Mouse (Mus musculus) intestine, postnatal 0 days (tissue): ENCODE results near the gene Igfbp7. TPM values are rescaled to one million over a fixed set of nuclear protein-coding genes. Genes with fewer than 3 reads are reported as not detected.

ENCODE experiments used
- ATAC-seq: fragments of 200-750 bp; cut with Nextera tagmentation; 2 replicates; pipeline ENCODE4 v1.8.0; 2017; ENCODE audit warnings: mild to moderate bottlenecking, moderate TSS enrichment, moderate library complexity
- H3K27ac ChIP-seq: fragments of 300-500 bp; sonication (generic); 2 replicates; pipeline ENCODE4 v1.5.1; 2014; ENCODE audit warnings: mild to moderate bottlenecking, low read depth, low read length, moderate library complexity
- H3K27me3 ChIP-seq: fragments of 300-500 bp; sonication (generic); replicated peaks from 2 replicates; pipeline ENCODE4 v1.6.1; 2014; ENCODE audit warnings: low read length, mixed read lengths; ENCODE audit not compliant: control insufficient read depth, insufficient read depth
- H3K36me3 ChIP-seq: fragments of 300-500 bp; sonication (generic); 2 replicates; pipeline ENCODE4 v1.6.1; 2014; ENCODE audit warnings: mild to moderate bottlenecking, moderate library complexity; ENCODE audit not compliant: control insufficient read depth, insufficient read depth
- H3K4me1 ChIP-seq: fragments of 300-500 bp; sonication (generic); replicated peaks from 2 replicates; pipeline ENCODE4 v1.6.1; 2014; ENCODE audit warnings: antibody characterized with exemption, low read length, mixed read lengths; ENCODE audit not compliant: control insufficient read depth, insufficient read depth
- H3K4me2 ChIP-seq: fragments of 300-500 bp; sonication (generic); replicated peaks from 2 replicates; pipeline ENCODE4 v1.6.1; 2014; ENCODE audit warnings: low read depth, mild to moderate bottlenecking, moderate library complexity
- H3K4me3 ChIP-seq: fragments of 300-500 bp; sonication (generic); 2 replicates; pipeline ENCODE4 v1.5.1; 2014; ENCODE audit warnings: low read depth, low read length
- H3K9ac ChIP-seq: fragments of 300-500 bp; sonication (generic); 2 replicates; pipeline ENCODE4 v1.6.1; 2014; ENCODE audit warnings: mild to moderate bottlenecking, low read depth, low read length
- H3K9me3 ChIP-seq: fragments of 300-500 bp; sonication (generic); 2 replicates; pipeline ENCODE4 v1.6.1; 2016; ENCODE audit warnings: mixed run types; ENCODE audit not compliant: control insufficient read depth
- CTCF ChIP-seq: sonication (generic); IDR thresholded peaks from 2 replicates; pipeline ENCODE4 v1.5.1; 2016; ENCODE audit warnings: low read depth, mild to moderate bottlenecking, control low read depth, antibody characterized with exemption, moderate library complexity
- WGBS: fragments of 180-500 bp; shearing (Covaris S2); extraction: QIAGEN DNeasy Blood & Tissue Kit; methylation state at CpG from one replicate; pipeline ENCODE4 v1.1.7; 2014; 5-methylcytosine and 5-hydroxymethylcytosine counted together
- polyA plus RNA-seq: library from polyadenylated mRNA; unstranded; fragments of >200 nt; fragmentation: Nextera tagmentation; extraction: Ambion mirVana; gene quantifications from 2 replicates; pipeline ENCODE4 v1.2.1, GENCODE M21; 2015

Igfbp7 gene
- polyA plus RNA-seq = 255 and 258 TPM in 2 replicates

GRCm38 (mm10) chr5:77407341-77408298, at the start of gene Igfbp7:
Gene Igfbp7, minus strand, starts transcription at chr5:77408041.
- WGBS = 6% methylated on average over 93 of the region's 101 CpGs
- H3K36me3 ChIP-seq = no peaks in the 10 kb centered on the region
- H3K27ac ChIP-seq = peak within 1 kb of the TSS; percentile 10; the same call in 1 of the 2 replicates
- H3K9ac ChIP-seq = peak within 1 kb of the TSS; percentile 48
- H3K27me3 ChIP-seq = peaks cover 13% of the 10 kb centered on the region; the same call in 1 of the 2 replicates
- H3K4me3 ChIP-seq = peak within 1 kb of the TSS; percentile 52
- peak; percentile 82 for TF ChIP-seq CTCF
- H3K4me1 ChIP-seq = no peaks in the 10 kb centered on the region
- peak; percentile 79 for ATAC-seq
- H3K9me3 ChIP-seq = no peaks in the 10 kb centered on the region
- H3K4me2 ChIP-seq = peak within 1 kb of the TSS; percentile 66

DNA sequence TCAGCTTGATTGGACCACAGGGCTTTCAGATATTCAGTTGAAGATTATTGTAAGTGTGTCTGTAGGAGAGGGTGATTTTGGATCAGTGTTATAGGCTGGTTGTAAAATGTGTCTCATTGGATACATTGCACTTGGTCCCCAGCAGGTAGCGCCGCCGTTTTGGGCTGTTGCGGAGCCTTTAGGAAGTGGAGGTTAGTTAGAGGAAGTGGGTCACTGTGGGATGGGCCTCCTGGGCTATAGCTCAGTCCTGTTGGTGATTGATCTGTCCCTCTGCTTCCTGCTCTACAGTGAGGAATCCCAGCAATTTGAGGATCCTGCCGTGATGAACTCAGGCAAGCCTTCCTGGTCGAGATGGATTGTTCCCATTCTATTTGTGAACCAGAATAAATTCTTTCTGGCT, 44.3 kb upstream of the Igfbp7 start:
- Histone ChIP-seq H3K4me1 (no peaks in the 10 kb centered on the region), H3K4me2 (no peak overlapping the region), H3K9me3 (no peaks in the 10 kb centered on the region), H3K36me3 (no peaks in the 10 kb centered on the region), H3K27ac (no peak overlapping the region), H3K27me3 (no peaks in the 10 kb centered on the region), H3K9ac (no peak overlapping the region), H3K4me3 (no peak overlapping the region)
- WGBS = 73% methylated on average over 6 of the region's 6 CpGs
- no peak for ATAC-seq
- no peak for TF ChIP-seq CTCF

DNA sequence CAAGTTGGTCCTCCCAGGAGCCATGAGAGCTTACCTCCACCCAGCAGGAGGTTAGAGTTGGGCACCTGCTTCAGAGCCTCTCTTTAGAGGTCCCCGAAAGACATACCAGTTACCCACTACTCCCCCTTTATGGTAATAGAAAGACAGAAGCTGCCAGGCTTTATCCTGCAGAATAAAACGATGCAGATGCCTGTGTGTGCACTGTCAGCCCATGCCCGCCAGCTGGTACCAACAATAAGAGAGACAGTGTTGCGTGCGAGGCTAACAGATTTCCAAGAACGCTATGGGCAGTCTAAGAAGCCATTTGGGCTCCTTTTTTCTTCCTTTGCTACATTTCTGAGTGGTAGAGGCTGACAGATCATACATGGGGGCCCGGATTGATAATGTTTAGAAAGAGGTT, 41.7 kb upstream of the Igfbp7 start:
- H3K9me3 ChIP-seq = no peaks in the 10 kb centered on the region
- H3K27ac ChIP-seq = no peak overlapping the region
- H3K4me2 ChIP-seq = no peak overlapping the region
- H3K36me3 ChIP-seq = no peaks in the 10 kb centered on the region
- H3K9ac ChIP-seq = no peak overlapping the region
- ATAC-seq = no peak
- H3K27me3 ChIP-seq = no peaks in the 10 kb centered on the region
- H3K4me1 ChIP-seq = no peaks in the 10 kb centered on the region
- no peak for TF ChIP-seq CTCF
- no peak overlapping the region for H3K4me3 ChIP-seq
- WGBS = 83% methylated on average over 7 of the region's 7 CpGs

DNA sequence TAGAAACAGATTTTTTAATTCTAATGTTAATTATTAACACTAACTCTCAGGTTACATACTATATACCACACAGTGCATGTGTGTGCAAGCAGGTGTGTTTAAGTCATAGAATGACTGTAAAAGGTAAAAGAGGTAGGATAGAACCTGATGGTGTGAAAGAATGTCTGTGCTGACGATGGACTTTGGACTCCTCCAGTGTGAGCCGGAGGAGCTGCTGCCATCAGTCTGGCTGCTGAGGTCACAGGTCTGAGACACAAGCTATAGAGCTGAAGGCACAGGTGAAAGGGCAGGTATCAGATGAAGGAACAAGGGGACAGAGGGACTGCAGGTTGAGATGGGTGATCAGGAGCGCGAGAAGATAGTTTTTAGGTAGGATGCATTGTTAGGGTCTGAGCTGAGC, 37.6 kb upstream of the Igfbp7 start:
- no peaks in the 10 kb centered on the region for H3K36me3 ChIP-seq
- no peak overlapping the region for H3K4me3 ChIP-seq
- 0 out of 2 replicates have a peak, but pooled peaks have one; percentile 31 for ATAC-seq
- no peaks in the 10 kb centered on the region for H3K27me3 ChIP-seq
- no peak overlapping the region for H3K9ac ChIP-seq
- 73% methylated on average over 4 of the region's 4 CpGs for WGBS
- no peak overlapping the region for H3K4me2 ChIP-seq
- no peak overlapping the region for H3K27ac ChIP-seq
- H3K9me3 ChIP-seq = no peaks in the 10 kb centered on the region
- no peaks in the 10 kb centered on the region for H3K4me1 ChIP-seq
- TF ChIP-seq CTCF = no peak

GRCm38 (mm10) chr5:77443889-77444573, 36.2 kb upstream of the Igfbp7 start:
- no peak for ATAC-seq

GRCm38 (mm10) chr5:77442856-77443623, 35.2 kb upstream of the Igfbp7 start:
- Histone ChIP-seq H3K36me3 (no peaks in the 10 kb centered on the region), H3K9ac (no peak overlapping the region), H3K4me1 (no peaks in the 10 kb centered on the region), H3K4me3 (no peak overlapping the region), H3K4me2 (no peak overlapping the region), H3K27me3 (no peaks in the 10 kb centered on the region), H3K9me3 (no peaks in the 10 kb centered on the region), H3K27ac (no peak overlapping the region)
- no peak for ATAC-seq
- WGBS = 59% methylated on average over 15 of the region's 15 CpGs
- no peak for TF ChIP-seq CTCF

More at GRCm38 (mm10) chr5:77443889-77444573, 36.2 kb upstream of the Igfbp7 start:
- no peak overlapping the region for H3K4me3 ChIP-seq
- 87% methylated on average over 8 of the region's 8 CpGs for WGBS
- H3K4me1 ChIP-seq = no peaks in the 10 kb centered on the region
- no peaks in the 10 kb centered on the region for H3K36me3 ChIP-seq
- no peaks in the 10 kb centered on the region for H3K9me3 ChIP-seq
- no peaks in the 10 kb centered on the region for H3K27me3 ChIP-seq
- no peak overlapping the region for H3K4me2 ChIP-seq
- no peak overlapping the region for H3K27ac ChIP-seq
- no peak overlapping the region for H3K9ac ChIP-seq
- TF ChIP-seq CTCF = no peak
